Mouse (Mus musculus) gastrocnemius, adult 8-10 months (tissue): ENCODE results near the gene Mettl7a1. TPM values are rescaled to one million over a fixed set of nuclear protein-coding genes. Genes with fewer than 3 reads are reported as not detected.
"Not testable (repeated sequence)": the region's sequence is repeated elsewhere in the genome, so short reads cannot be mapped to it uniquely, and the experiment has no call there.

ENCODE experiments used
- DNase-seq, 2 experiments: peaks; one replicate each; pipeline ENCODE4 v3.0.0; 2022; ENCODE audit warnings: low spot score in 2 of 2
- total RNA-seq, 4 experiments: library from RNA; stranded (reverse); gene quantifications; 2 replicates each; pipeline ENCODE4 v1.2.4; 2022

The Mettl7a1 gene
- total RNA-seq, 4 experiments from 2014 or later = 37.7 to 45.7 (median 44.6) TPM

- not testable (repeated sequence) for DNase-seq
Measured at GRCm38 (mm10) chr15:100341314-100341980, 37.5 kb downstream of the Mettl7a1 start.

- no peak for DNase-seq
Measured at GRCm38 (mm10) chr15:100345484-100345883, 41.5 kb downstream of the Mettl7a1 start.

- no peak for DNase-seq
Measured at GRCm38 (mm10) chr15:100346761-100347160, 42.8 kb downstream of the Mettl7a1 start.

- DNase-seq = no peak
Measured at GRCm38 (mm10) chr15:100349496-100349895, 45.6 kb downstream of the Mettl7a1 start.

GRCm38 (mm10) chr15:100351501-100352060, 47.6 kb downstream of the Mettl7a1 start:
- no peak for DNase-seq

- no peak for DNase-seq
Measured at GRCm38 (mm10) chr15:100352711-100353250, 48.8 kb downstream of the Mettl7a1 start, which contains the start of the genes Methig1 and Mettl7a2. TSS of gene Methig1 (plus strand) at chr15:100353149. TSS of gene Mettl7a2 (plus strand) at chr15:100353200.

- not testable (repeated sequence) for DNase-seq
Measured at GRCm38 (mm10) chr15:100353399-100353798, 49.5 kb downstream of the Mettl7a1 start.

- DNase-seq = no peak
Measured at GRCm38 (mm10) chr15:100355876-100356275, 51.9 kb downstream of the Mettl7a1 start.

GRCm38 (mm10) chr15:100364242-100364641, 60.3 kb downstream of the Mettl7a1 start, which contains the start of gene Higd1c:
TSS of gene Higd1c (plus strand) at chr15:100364542.
- DNase-seq = no peak

GRCm38 (mm10) chr15:100365967-100366366, 62.0 kb downstream of the Mettl7a1 start:
- not testable (repeated sequence) for DNase-seq

GRCm38 (mm10) chr15:100367119-100367518, 63.2 kb downstream of the Mettl7a1 start:
- DNase-seq = no peak

GRCm38 (mm10) chr15:100375066-100375465, 71.1 kb downstream of the Mettl7a1 start:
- DNase-seq = peak; percentile 26 to 40

- DNase-seq = not testable (repeated sequence)
Measured at GRCm38 (mm10) chr15:100377847-100378505, 74.0 kb downstream of the Mettl7a1 start.

Other genes with a start within 250 kb of the Mettl7a1 start
- gene Atf1, start 76.3 kb upstream of the Mettl7a1 start, total RNA-seq = 10 to 100 TPM; 48.3 to 65.5 (median 60.5) TPM
- gene Tmprss12, start 23.3 kb upstream of the Mettl7a1 start, total RNA-seq = not detected
- gene Mettl7a3, start 30.8 kb downstream of the Mettl7a1 start, total RNA-seq = under 1 TPM in 3 of 4 experiments, not detected in 1; 0.17 to 0.43 (median 0.22) TPM
- under 1 TPM in 1 of 4 experiments, not detected in 3; 0.45 TPM for gene Methig1, start 49.0 kb downstream of the Mettl7a1 start, total RNA-seq
- 1 to 10 TPM in 1 of 4 experiments, under 1 TPM in 3; 0.77 to 1.0 (median 0.91) TPM for gene Mettl7a2, start 49.1 kb downstream of the Mettl7a1 start, total RNA-seq
- gene Higd1c, start 60.4 kb downstream of the Mettl7a1 start, total RNA-seq = not detected
- under 1 TPM in 1 of 4 experiments, not detected in 3; 0.12 TPM for gene Gm5475, start 118.0 kb downstream of the Mettl7a1 start, total RNA-seq
- gene Slc11a2, start 120.9 kb downstream of the Mettl7a1 start, total RNA-seq = 10 to 100 TPM; 31.0 to 39.7 (median 36.9) TPM
- gene Letmd1, start 164.9 kb downstream of the Mettl7a1 start, total RNA-seq = 1 to 10 TPM; 6.6 to 7.9 (median 7.0) TPM
- gene Csrnp2, start 191.3 kb downstream of the Mettl7a1 start, total RNA-seq = 1 to 10 TPM; 2.6 to 4.0 (median 3.4) TPM
- 10 to 100 TPM in 2 of 4 experiments, 1 to 10 TPM in 2; 7.9 to 11.6 (median 9.7) TPM for gene Tfcp2, start 247.9 kb downstream of the Mettl7a1 start, total RNA-seq